Mouse (Mus musculus) stomach, postnatal 0 days (tissue): ENCODE data around the gene Hif3a. TPM values are rescaled to one million over a fixed set of nuclear protein-coding genes. Genes with fewer than 3 reads are reported as not detected.

ENCODE experiments used
- ATAC-seq: fragments of 200-750 bp; cut with Nextera tagmentation; 2 replicates; pipeline ENCODE4 v1.8.0; 2017; ENCODE audit not compliant: low FRiP score, low TSS enrichment
- DNase-seq: peaks from one replicate; pipeline ENCODE4 v3.0.0-alpha.2; 2016; ENCODE audit warnings: low spot score
- H3K27ac ChIP-seq: fragments of 300-500 bp; sonication (generic); replicated peaks from 2 replicates; pipeline ENCODE4 v1.5.1; 2014; ENCODE audit warnings: mild to moderate bottlenecking, control low read depth
- H3K27me3 ChIP-seq: fragments of 300-500 bp; sonication (generic); 2 replicates; pipeline ENCODE4 v1.6.1; 2014; ENCODE audit warnings: low read length; ENCODE audit not compliant: control insufficient read depth, insufficient read depth
- H3K36me3 ChIP-seq: fragments of 300-500 bp; sonication (generic); 2 replicates; pipeline ENCODE4 v1.6.1; 2014; ENCODE audit warnings: low read length, mixed read lengths; ENCODE audit not compliant: control insufficient read depth, insufficient read depth
- H3K4me1 ChIP-seq: fragments of 300-500 bp; sonication (generic); replicated peaks from 2 replicates; pipeline ENCODE4 v1.6.1; 2014; ENCODE audit warnings: antibody characterized with exemption; ENCODE audit not compliant: control insufficient read depth, insufficient read depth
- H3K4me2 ChIP-seq: fragments of 300-500 bp; sonication (generic); replicated peaks from 2 replicates; pipeline ENCODE4 v1.6.1; 2014; ENCODE audit warnings: low read depth, mild to moderate bottlenecking, control low read depth, moderate library complexity
- H3K4me3 ChIP-seq: fragments of 300-500 bp; sonication (generic); 2 replicates; pipeline ENCODE4 v1.5.1; 2014; ENCODE audit warnings: low read depth, low read length, control low read depth
- H3K9ac ChIP-seq: fragments of 300-500 bp; sonication (generic); 2 replicates; pipeline ENCODE4 v1.6.1; 2014; ENCODE audit warnings: mild to moderate bottlenecking, low read length, control low read depth, mixed read lengths
- H3K9me3 ChIP-seq: fragments of 300-500 bp; sonication (generic); 2 replicates; pipeline ENCODE4 v1.6.1; 2016; ENCODE audit warnings: low read length; ENCODE audit not compliant: control insufficient read depth
- CTCF ChIP-seq: IDR thresholded peaks from 2 replicates; pipeline ENCODE4 v1.5.1; 2016; ENCODE audit warnings: antibody characterized with exemption, low read depth, mild to moderate bottlenecking, moderate library complexity
- EP300 ChIP-seq: optimal IDR thresholded peaks from 2 replicates; pipeline ENCODE3; 2016; ENCODE audit warnings: antibody characterized with exemption
- WGBS: fragments of 180-500 bp; shearing (Covaris S2); extraction: QIAGEN DNeasy Blood & Tissue Kit; methylation state at CpG from one replicate; pipeline ENCODE4 v1.1.7; 2014; 5-methylcytosine and 5-hydroxymethylcytosine counted together
- polyA plus RNA-seq: library from polyadenylated mRNA; unstranded; fragments of >200 nt; fragmentation: Nextera tagmentation; extraction: Ambion mirVana; gene quantifications from 2 replicates; pipeline ENCODE4 v1.2.1, GENCODE M21; 2015

Hif3a gene
- polyA plus RNA-seq, 1 experiment from 2014 or later = 4.0 TPM

DNA sequence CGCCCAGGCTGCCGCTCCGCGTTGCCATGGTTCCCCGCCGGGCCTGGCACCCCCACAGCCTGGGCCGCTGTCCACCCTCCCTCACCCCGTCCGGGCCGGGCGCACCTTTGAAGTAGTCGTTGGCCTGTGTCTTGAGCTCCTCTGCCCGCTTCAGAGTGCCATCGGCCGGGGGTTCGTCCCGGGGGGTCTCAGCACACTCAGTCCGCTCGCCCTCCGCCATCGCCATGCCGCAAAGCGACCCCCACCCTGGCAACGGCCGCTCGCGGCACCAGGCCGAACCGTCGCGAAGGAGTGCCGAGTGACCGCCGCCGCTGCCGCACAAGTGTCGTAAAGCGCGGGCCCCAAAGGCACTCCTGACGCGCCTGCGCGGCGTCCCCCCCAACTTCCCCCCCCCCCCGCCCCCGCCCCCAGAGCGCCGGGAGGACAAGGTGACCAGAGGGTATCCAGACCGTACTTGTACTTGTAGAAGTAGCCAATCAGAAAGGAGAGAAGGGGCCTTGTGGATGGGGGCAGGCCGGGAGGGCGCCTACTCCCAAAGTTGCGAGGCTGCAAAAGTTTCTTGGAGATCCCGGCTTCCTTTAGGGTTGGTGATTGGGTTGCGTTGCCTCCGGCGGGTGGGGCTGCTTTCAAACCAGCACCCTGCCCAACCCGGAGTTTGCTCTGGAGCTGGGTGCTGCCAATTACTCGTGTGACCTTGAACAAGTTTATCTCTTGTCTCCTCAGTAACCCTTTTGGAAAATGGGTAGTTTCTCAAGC, 34.5 kb downstream of the Hif3a start, which contains the start of gene Ppp5c:
TSS of gene Ppp5c (minus strand) at position 337 of the 756 bp plus-strand sequence.
- TF ChIP-seq CTCF (no peak), EP300 (peak; percentile 31)
- Histone ChIP-seq H3K4me1 (peaks cover 7% of the 10 kb centered on the region), H3K27me3 (no peaks in the 10 kb centered on the region), H3K36me3 (peaks cover 12% of the 10 kb centered on the region), H3K9me3 (no peaks in the 10 kb centered on the region), H3K4me3 (peak within 1 kb of the TSS; percentile 80), H3K27ac (peak within 1 kb of the TSS; percentile 90), H3K9ac (peak within 1 kb of the TSS; percentile 87), H3K4me2 (peak within 1 kb of the TSS; percentile 74)
- peak; percentile 96 for DNase-seq
- peak; percentile 79 for ATAC-seq
- WGBS = under 1% methylated on average over 46 of the region's 58 CpGs

GRCm38 (mm10) chr7:17026710-17027587, 35.3 kb downstream of the Hif3a start:
- Histone ChIP-seq H3K9ac (peak overlapping the region; percentile 87), H3K4me2 (peak overlapping the region; percentile 74), H3K36me3 (peaks cover 9% of the 10 kb centered on the region), H3K27me3 (no peaks in the 10 kb centered on the region), H3K9me3 (no peaks in the 10 kb centered on the region), H3K27ac (peak overlapping the region; percentile 90), H3K4me1 (peaks cover 7% of the 10 kb centered on the region), H3K4me3 (peak overlapping the region; percentile 80)
- ATAC-seq (peak; percentile 52), DNase-seq (peak; percentile 79)
- peak; percentile 78 for TF ChIP-seq CTCF
- no peak for TF ChIP-seq EP300
- WGBS = 5% methylated on average over 24 of the region's 24 CpGs

DNA sequence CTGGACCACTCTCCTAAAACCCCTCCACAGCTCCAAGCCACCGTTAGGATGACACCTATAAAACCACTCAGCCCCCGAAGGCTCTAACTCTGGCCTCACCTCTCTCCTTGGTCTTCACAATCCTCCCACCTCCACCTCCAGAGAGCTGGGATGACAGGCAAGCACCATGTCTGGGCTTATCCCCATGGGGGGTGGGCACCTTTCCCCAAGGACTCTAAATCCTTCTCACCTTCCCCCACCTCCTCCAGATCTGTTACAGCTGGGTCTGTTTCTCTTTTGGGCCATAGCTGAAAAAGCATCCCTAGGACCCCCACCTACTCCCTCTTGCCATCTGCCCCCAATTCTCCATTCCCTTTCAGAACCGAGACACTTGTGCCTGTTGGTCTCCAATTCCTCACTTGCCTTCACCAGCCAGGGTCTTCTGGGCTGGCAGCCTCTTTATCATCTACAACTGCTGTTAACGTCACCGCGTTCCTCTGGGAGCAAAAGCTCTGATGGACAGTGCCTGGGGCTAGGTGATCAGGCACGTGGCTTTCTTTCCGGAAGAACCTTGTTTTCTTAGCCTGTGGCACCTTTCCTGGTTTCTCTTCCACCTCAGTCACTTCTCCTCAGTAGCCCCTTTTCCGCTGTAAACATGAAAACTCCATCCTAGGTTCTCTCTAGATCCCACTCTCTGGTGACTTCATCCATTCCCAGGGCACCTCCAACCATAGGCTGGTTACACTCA, 36.2 kb downstream of the Hif3a start:
- H3K27me3 ChIP-seq = no peaks in the 10 kb centered on the region
- DNase-seq = no peak
- TF ChIP-seq EP300 (no peak), CTCF (no peak)
- ATAC-seq = no peak
- peak overlapping the region; percentile 74 for H3K4me2 ChIP-seq
- H3K27ac ChIP-seq = peak overlapping the region; percentile 88
- WGBS = 65% methylated on average over 9 of the region's 9 CpGs
- no peak overlapping the region; the same call in 1 of the 2 replicates for H3K9ac ChIP-seq
- H3K4me1 ChIP-seq = peaks cover 7% of the 10 kb centered on the region
- no peaks in the 10 kb centered on the region for H3K9me3 ChIP-seq
- peak overlapping the region; percentile 80; the same call in 1 of the 2 replicates for H3K4me3 ChIP-seq
- peaks cover 12% of the 10 kb centered on the region for H3K36me3 ChIP-seq

- H3K27ac ChIP-seq = peak overlapping the region; percentile 88
- H3K4me1 ChIP-seq = peaks cover 7% of the 10 kb centered on the region
- no peak for TF ChIP-seq CTCF
- TF ChIP-seq EP300 = no peak
- H3K4me3 ChIP-seq = no peak overlapping the region
- ATAC-seq (no peak), DNase-seq (peak; percentile 42)
- no peaks in the 10 kb centered on the region for H3K27me3 ChIP-seq
- peak overlapping the region; percentile 27; the same call in 1 of the 2 replicates for H3K9ac ChIP-seq
- peaks cover 12% of the 10 kb centered on the region for H3K36me3 ChIP-seq
- H3K9me3 ChIP-seq = no peaks in the 10 kb centered on the region
- WGBS = 38% methylated on average over 4 of the region's 4 CpGs
- H3K4me2 ChIP-seq = peak overlapping the region; percentile 74
Measured at GRCm38 (mm10) chr7:17025505-17025894, 36.7 kb downstream of the Hif3a start.

DNA sequence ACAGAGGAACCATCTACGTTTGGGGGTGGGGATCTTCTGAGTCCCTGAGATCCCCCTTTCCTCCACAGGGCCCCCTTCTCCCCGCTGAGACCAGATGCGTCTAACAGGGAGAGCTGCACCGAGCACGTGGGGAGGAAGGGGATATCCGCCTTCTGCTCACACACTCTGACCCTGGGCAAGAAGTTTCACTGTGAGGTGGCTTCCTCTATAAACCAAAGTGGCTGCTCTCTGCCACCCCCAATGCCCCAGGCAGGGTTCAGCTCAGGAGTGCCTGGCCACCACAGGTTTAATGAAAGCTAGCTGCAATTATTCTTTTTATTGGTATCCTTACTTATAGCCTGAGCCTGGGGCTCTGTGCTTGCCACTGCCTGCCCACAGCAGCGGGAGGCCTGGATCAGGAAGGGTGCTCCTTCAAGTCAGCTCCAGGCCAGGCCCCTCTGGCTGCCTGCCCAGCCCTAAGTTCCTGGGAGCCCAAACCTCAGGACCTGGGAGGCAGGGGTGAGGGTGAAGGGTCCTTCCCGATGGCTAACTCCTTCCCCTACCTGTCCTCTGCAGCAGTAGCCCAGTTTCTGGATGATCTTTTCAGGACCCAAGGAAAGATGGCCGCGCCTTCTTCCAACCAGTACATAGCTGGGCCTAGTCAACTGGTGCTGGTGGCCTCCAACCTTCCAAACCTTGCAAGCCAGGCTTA, 37.3 kb downstream of the Hif3a start:
- TF ChIP-seq EP300 = no peak
- TF ChIP-seq CTCF = no peak
- H3K4me1 ChIP-seq = peaks cover 7% of the 10 kb centered on the region
- H3K9me3 ChIP-seq = no peaks in the 10 kb centered on the region
- H3K36me3 ChIP-seq = peaks cover 15% of the 10 kb centered on the region
- no peak overlapping the region for H3K4me3 ChIP-seq
- ATAC-seq (no peak), DNase-seq (peak; percentile 52)
- peak overlapping the region; percentile 88 for H3K27ac ChIP-seq
- H3K4me2 ChIP-seq = peak overlapping the region; percentile 74
- H3K27me3 ChIP-seq = no peaks in the 10 kb centered on the region
- WGBS = 46% methylated on average over 10 of the region's 10 CpGs
- no peak overlapping the region for H3K9ac ChIP-seq
